Mouse (Mus musculus) thymus, postnatal 14 days (tissue): ENCODE data around the gene Abcb9.

Experiments
- DNase-seq: peaks from one replicate; pipeline ENCODE4 v3.0.0; 2021

The Abcb9 gene

GRCm38 (mm10) chr5:124095596-124096232 lies at the start of gene Abcb9:
Gene Abcb9 (minus strand): TSS chr5:124095798.
- peak; percentile 94 for DNase-seq

GRCm38 (mm10) chr5:124138066-124138465 lies 42.5 kb upstream of the Abcb9 start:
- no peak for DNase-seq

GRCm38 (mm10) chr5:124134261-124134660 lies 38.7 kb upstream of the Abcb9 start:
- DNase-seq, result no peak

GRCm38 (mm10) chr5:124125093-124125492 lies 29.5 kb upstream of the Abcb9 start:
- DNase-seq, result no peak

- no peak for DNase-seq
These were observed 26.8 kb upstream of the Abcb9 start for GRCm38 (mm10) chr5:124122357-124122756.

GRCm38 (mm10) chr5:124119204-124119603 lies 23.6 kb upstream of the Abcb9 start:
- DNase-seq, result no peak

- peak; percentile 82 for DNase-seq
These were observed 20.6 kb upstream of the Abcb9 start, which contains the start of gene Arl6ip4 for GRCm38 (mm10) chr5:124115990-124116845. Gene Arl6ip4 (plus strand): TSS chr5:124116089.

GRCm38 (mm10) chr5:124115531-124115930 lies 19.9 kb upstream of the Abcb9 start:
- no peak for DNase-seq

GRCm38 (mm10) chr5:124114276-124115025 lies 18.9 kb upstream of the Abcb9 start:
- DNase-seq, result no peak

- peak; percentile 79 for DNase-seq
These were observed 17.4 kb upstream of the Abcb9 start for GRCm38 (mm10) chr5:124113030-124113429.

- DNase-seq, result no peak
These were observed 16.9 kb upstream of the Abcb9 start for GRCm38 (mm10) chr5:124112531-124112930.

GRCm38 (mm10) chr5:124111742-124112497 lies 16.3 kb upstream of the Abcb9 start, which contains the start of gene Ogfod2:
Gene Ogfod2 (plus strand): TSS chr5:124112297.
- peak; percentile 96 for DNase-seq

- DNase-seq, result peak; percentile 63
These were observed 15.6 kb upstream of the Abcb9 start for GRCm38 (mm10) chr5:124111077-124111741.

- DNase-seq, result no peak
These were observed 8.0 kb upstream of the Abcb9 start for GRCm38 (mm10) chr5:124103552-124103951.

- DNase-seq, result no peak
These were observed 7.4 kb upstream of the Abcb9 start for GRCm38 (mm10) chr5:124103020-124103419.

- DNase-seq, result no peak
These were observed 6.7 kb upstream of the Abcb9 start for GRCm38 (mm10) chr5:124102326-124102725.

GRCm38 (mm10) chr5:124100128-124101044 lies 4.8 kb upstream of the Abcb9 start:
- no peak for DNase-seq

- no peak for DNase-seq
These were observed 3.3 kb upstream of the Abcb9 start for GRCm38 (mm10) chr5:124098923-124099322.

- no peak for DNase-seq
These were observed 469 bp downstream of the Abcb9 start for GRCm38 (mm10) chr5:124095077-124095581.

- no peak for DNase-seq
These were observed 1.6 kb downstream of the Abcb9 start for GRCm38 (mm10) chr5:124093852-124094604.
